Mouse (Mus musculus) frontal cortex, adult 2 months (tissue): ENCODE measurements around the gene Urad. TPM values are rescaled to one million over a fixed set of nuclear protein-coding genes. Genes with fewer than 3 reads are reported as not detected.

ENCODE experiments used
- DNase-seq, 2 experiments: peaks; one replicate each; pipeline ENCODE4 v3.0.0; 2022; ENCODE audit warnings: low spot score in 1 of 2; ENCODE audit errors: extremely low spot score in 1 of 2
- polyA plus RNA-seq: library from polyadenylated mRNA; depleted of rRNA; stranded (reverse); fragments of >200 nt; gene quantifications from 2 replicates; pipeline ENCODE4 v1.2.3, GENCODE M21; 2012; rRNA removed

Urad gene
- polyA plus RNA-seq, 1 experiment, result not detected

- DNase-seq, result no peak
These were observed 51.3 kb downstream of the Urad start for GRCm38 (mm10) chr5:147270673-147271655.

GRCm38 (mm10) chr5:147269926-147270672 is 52.1 kb downstream of the Urad start, which contains the start of gene Pdx1:
Pdx1 (plus strand) TSS chr5:147269959.
- DNase-seq, result no peak

GRCm38 (mm10) chr5:147269371-147269770 is 52.9 kb downstream of the Urad start:
- no peak for DNase-seq

GRCm38 (mm10) chr5:147268728-147269127 is 53.5 kb downstream of the Urad start:
- DNase-seq, result no peak

GRCm38 (mm10) chr5:147267434-147267833 is 54.8 kb downstream of the Urad start:
- no peak for DNase-seq

Other genes with a start within 250 kb of the Urad start
- gene Lnx2, start 245.9 kb downstream of the Urad start, polyA plus RNA-seq, result 7.6 and 10.5 TPM in 2 replicates
- 76.4 and 76.5 TPM in 2 replicates for gene Polr1d, start 245.4 kb downstream of the Urad start, polyA plus RNA-seq
- gene Gsx1, start 133.7 kb downstream of the Urad start, polyA plus RNA-seq, result 0.74 and 0.86 TPM in 2 replicates
- not detected in 2 replicates for gene Pdx1, start 52.5 kb downstream of the Urad start, polyA plus RNA-seq
- 0.04 and 0.08 TPM in 2 replicates for gene Cdx2, start 15.2 kb downstream of the Urad start, polyA plus RNA-seq
- gene Flt3, start 78.0 kb upstream of the Urad start, polyA plus RNA-seq, result 5.6 and 5.9 TPM in 2 replicates
- 48.7 and 55.7 TPM in 2 replicates for gene Pan3, start 107.7 kb upstream of the Urad start, polyA plus RNA-seq